Mouse (Mus musculus) liver, postnatal 0 days (tissue): ENCODE data around the gene Ncor2. TPM values are rescaled to one million over a fixed set of nuclear protein-coding genes. Genes with fewer than 3 reads are reported as not detected.
"Not testable (repeated sequence)": the region's sequence is repeated elsewhere in the genome, so short reads cannot be mapped to it uniquely, and the experiment has no call there.

ENCODE experiments used
- ATAC-seq: fragments of 200-750 bp; cut with Nextera tagmentation; 2 replicates; pipeline ENCODE4 v1.8.0; 2017; ENCODE audit warnings: mild to moderate bottlenecking, moderate library complexity
- DNase-seq: peaks from one replicate; pipeline ENCODE4 v3.0.0-alpha.2; 2016
- H3K27ac ChIP-seq: fragments of 300-500 bp; sonication (generic); 2 replicates; pipeline ENCODE4 v1.5.1; 2014; ENCODE audit warnings: antibody characterized with exemption, moderate library complexity, mild to moderate bottlenecking, low read depth
- H3K27me3 ChIP-seq: fragments of 300-500 bp; sonication (generic); 2 replicates; pipeline ENCODE4 v1.6.1; 2014; ENCODE audit warnings: low read length, control low read depth, mixed read lengths; ENCODE audit not compliant: insufficient read depth
- H3K36me3 ChIP-seq: fragments of 300-500 bp; sonication (generic); replicated peaks from 2 replicates; pipeline ENCODE4 v1.6.1; 2014; ENCODE audit warnings: mild to moderate bottlenecking, control low read depth, low read length, moderate library complexity, mixed read lengths; ENCODE audit not compliant: insufficient read depth
- H3K4me1 ChIP-seq: fragments of 300-500 bp; sonication (generic); 2 replicates; pipeline ENCODE4 v1.6.1; 2014; ENCODE audit warnings: antibody characterized with exemption, mild to moderate bottlenecking, control low read depth; ENCODE audit not compliant: insufficient read depth
- H3K4me2 ChIP-seq: fragments of 300-500 bp; sonication (generic); 2 replicates; pipeline ENCODE4 v1.6.1; 2014; ENCODE audit warnings: low read depth, mild to moderate bottlenecking, low read length, moderate library complexity, mixed read lengths
- H3K4me3 ChIP-seq: fragments of 300-500 bp; sonication (generic); 2 replicates; pipeline ENCODE4 v1.5.1; 2014; ENCODE audit warnings: low read depth, low read length
- H3K9ac ChIP-seq: fragments of 300-500 bp; sonication (generic); replicated peaks from 2 replicates; pipeline ENCODE4 v1.6.1; 2014; ENCODE audit warnings: mild to moderate bottlenecking, moderate library complexity
- H3K9me3 ChIP-seq: fragments of 300-500 bp; sonication (generic); 2 replicates; pipeline ENCODE4 v1.6.1; 2016; ENCODE audit warnings: mild to moderate bottlenecking, control low read depth, low read length, mixed read lengths
- CTCF ChIP-seq: sonication (generic); IDR thresholded peaks from 2 replicates; pipeline ENCODE4 v1.5.1; 2016; ENCODE audit warnings: antibody characterized with exemption, low read depth
- EP300 ChIP-seq: IDR thresholded peaks from 2 replicates; pipeline ENCODE4 v1.6.1; 2016; ENCODE audit warnings: antibody characterized with exemption, low read depth, mild to moderate bottlenecking
- WGBS: fragments of 180-500 bp; shearing (Covaris S2); extraction: QIAGEN DNeasy Blood & Tissue Kit; methylation state at CpG from one replicate; pipeline ENCODE4 v1.1.7; 2014; ENCODE audit not compliant: insufficient replicate concordance; 5-methylcytosine and 5-hydroxymethylcytosine counted together
- polyA plus RNA-seq: library from polyadenylated mRNA; unstranded; fragments of >200 nt; fragmentation: Nextera tagmentation; extraction: Ambion mirVana; gene quantifications from 2 replicates; pipeline ENCODE4 v1.2.1, GENCODE M21; 2015

Gene Ncor2
- polyA plus RNA-seq, 1 experiment from 2014 or later = 3.1 TPM

DNA sequence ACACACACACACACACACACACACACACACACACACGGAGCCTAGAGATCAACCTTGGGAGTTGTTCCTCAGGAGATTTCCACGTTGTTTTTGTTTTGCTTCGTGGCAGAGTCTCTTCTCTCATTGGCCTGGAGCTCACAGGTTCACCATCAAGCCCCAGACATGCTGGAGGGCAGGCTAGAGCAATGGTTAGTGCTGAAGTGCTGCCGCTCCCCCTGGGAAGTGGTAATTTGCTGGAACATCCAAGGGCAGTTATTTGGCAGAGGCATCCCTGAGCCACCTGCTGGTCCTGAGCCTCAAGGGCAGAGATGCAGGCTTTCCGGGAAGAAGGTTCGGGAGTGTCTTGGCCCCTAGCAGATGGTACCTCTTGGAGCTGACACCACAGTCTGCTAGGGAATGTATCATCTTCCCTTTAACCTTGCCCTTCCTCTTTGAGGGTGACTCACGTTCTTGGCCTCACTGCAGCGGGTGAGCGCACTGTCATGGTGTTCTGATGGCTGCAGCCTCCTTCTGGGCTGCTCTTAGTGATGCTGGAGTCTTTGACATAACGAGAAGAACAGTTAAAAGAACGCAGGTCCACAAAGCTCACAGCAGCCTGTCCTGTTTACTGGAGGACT, 25.3 kb upstream of the Ncor2 start:
- 73% methylated on average over 11 of the region's 11 CpGs for WGBS
- H3K36me3 ChIP-seq = no peaks in the 10 kb centered on the region
- H3K9ac ChIP-seq = no peak overlapping the region
- H3K9me3 ChIP-seq = no peaks in the 10 kb centered on the region
- DNase-seq = no peak
- no peak overlapping the region for H3K4me3 ChIP-seq
- no peak overlapping the region for H3K4me2 ChIP-seq
- no peaks in the 10 kb centered on the region for H3K4me1 ChIP-seq
- no peak overlapping the region for H3K27ac ChIP-seq
- TF ChIP-seq EP300 = no peak
- H3K27me3 ChIP-seq = no peaks in the 10 kb centered on the region
- no peak for ATAC-seq

GRCm38 (mm10) chr5:125203759-125204158, 24.7 kb upstream of the Ncor2 start:
- H3K9ac ChIP-seq = no peak overlapping the region
- H3K4me1 ChIP-seq = no peaks in the 10 kb centered on the region
- no peaks in the 10 kb centered on the region for H3K36me3 ChIP-seq
- no peak overlapping the region for H3K27ac ChIP-seq
- DNase-seq = no peak
- ATAC-seq = no peak
- no peaks in the 10 kb centered on the region for H3K9me3 ChIP-seq
- TF ChIP-seq EP300 = no peak
- no peak for TF ChIP-seq CTCF
- WGBS = 60% methylated on average over 11 of the region's 11 CpGs
- no peak overlapping the region for H3K4me3 ChIP-seq
- no peaks in the 10 kb centered on the region for H3K27me3 ChIP-seq
- no peak overlapping the region for H3K4me2 ChIP-seq

- TF ChIP-seq EP300 (no peak), CTCF (no peak)
- H3K4me3 ChIP-seq = no peak overlapping the region
- ATAC-seq (no peak), DNase-seq (no peak)
- no peaks in the 10 kb centered on the region for H3K36me3 ChIP-seq
- no peak overlapping the region for H3K9ac ChIP-seq
- H3K4me1 ChIP-seq = no peaks in the 10 kb centered on the region
- WGBS = 39% methylated on average over 7 of the region's 7 CpGs
- H3K4me2 ChIP-seq = no peak overlapping the region
- H3K27me3 ChIP-seq = no peaks in the 10 kb centered on the region
- H3K9me3 ChIP-seq = no peaks in the 10 kb centered on the region
- no peak overlapping the region for H3K27ac ChIP-seq
Observed at GRCm38 (mm10) chr5:125203099-125203498, 24.1 kb upstream of the Ncor2 start.

DNA sequence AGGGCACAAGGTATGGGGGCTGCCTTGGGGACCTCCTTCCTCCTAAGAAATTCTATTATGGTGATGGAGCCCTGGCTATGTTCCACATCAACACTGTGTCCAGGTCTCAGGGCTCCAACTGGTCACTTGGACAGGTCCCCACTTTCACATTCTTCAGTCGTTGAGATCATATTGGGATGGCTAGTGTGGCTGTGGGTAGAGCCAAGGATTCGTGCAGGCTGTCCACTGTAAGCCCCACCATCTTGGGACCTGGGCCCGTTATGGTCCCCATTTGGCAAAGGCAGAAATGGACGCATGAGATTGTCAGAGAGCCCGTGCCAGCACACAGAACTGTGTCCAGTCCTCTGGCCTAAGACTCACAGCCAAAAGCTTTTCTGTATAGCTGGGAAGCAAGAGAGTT, 23.1 kb upstream of the Ncor2 start:
- Histone ChIP-seq H3K4me1 (no peaks in the 10 kb centered on the region), H3K4me3 (no peak overlapping the region), H3K9ac (no peak overlapping the region), H3K36me3 (no peaks in the 10 kb centered on the region), H3K27me3 (no peaks in the 10 kb centered on the region), H3K27ac (no peak overlapping the region), H3K9me3 (no peaks in the 10 kb centered on the region), H3K4me2 (no peak overlapping the region)
- ATAC-seq (no peak), DNase-seq (no peak)
- no peak for TF ChIP-seq CTCF
- TF ChIP-seq EP300 = no peak
- WGBS = 73% methylated on average over 5 of the region's 5 CpGs

- Histone ChIP-seq H3K36me3 (no peaks in the 10 kb centered on the region), H3K4me3 (no peak overlapping the region), H3K9ac (no peak overlapping the region), H3K9me3 (no peaks in the 10 kb centered on the region), H3K27me3 (no peaks in the 10 kb centered on the region), H3K4me2 (no peak overlapping the region), H3K4me1 (no peaks in the 10 kb centered on the region), H3K27ac (no peak overlapping the region)
- 72% methylated on average over 6 of the region's 6 CpGs for WGBS
- DNase-seq (no peak), ATAC-seq (no peak)
- no peak for TF ChIP-seq EP300
- no peak for TF ChIP-seq CTCF
Observed at GRCm38 (mm10) chr5:125199086-125199485, 20.1 kb upstream of the Ncor2 start.

DNA sequence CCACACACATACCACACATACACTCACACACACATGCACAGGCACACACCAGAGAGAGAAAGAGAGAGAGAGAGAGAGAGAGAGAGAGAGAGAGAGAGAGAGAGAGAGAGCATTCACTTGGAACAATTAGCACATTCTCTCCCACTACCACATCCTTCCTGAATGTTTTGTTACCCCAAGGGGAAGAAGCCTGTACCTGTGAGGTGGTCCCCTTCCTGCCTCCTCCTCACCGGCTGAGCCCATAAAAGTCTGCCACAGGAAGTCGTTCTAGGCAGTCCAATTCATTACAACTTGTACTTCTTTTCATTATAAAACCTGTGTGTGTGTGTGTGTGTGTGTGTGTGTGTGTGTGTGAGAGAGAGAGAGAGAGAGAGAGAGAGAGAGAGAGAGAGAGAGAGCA, 18.3 kb upstream of the Ncor2 start:
- WGBS = 33% methylated on average over 2 of the region's 2 CpGs
- not testable (repeated sequence) for ATAC-seq, H3K36me3 ChIP-seq, H3K27ac ChIP-seq, H3K4me2 ChIP-seq, H3K9ac ChIP-seq, H3K27me3 ChIP-seq, H3K9me3 ChIP-seq, H3K4me1 ChIP-seq, H3K4me3 ChIP-seq, DNase-seq

- H3K4me3 ChIP-seq = no peak overlapping the region
- H3K27ac ChIP-seq = no peak overlapping the region
- no peak overlapping the region for H3K9ac ChIP-seq
- no peak for DNase-seq
- TF ChIP-seq EP300 (no peak), CTCF (no peak)
- WGBS = 81% methylated on average over 13 of the region's 13 CpGs
- H3K27me3 ChIP-seq = no peaks in the 10 kb centered on the region
- H3K4me2 ChIP-seq = no peak overlapping the region
- H3K9me3 ChIP-seq = no peaks in the 10 kb centered on the region
- no peak for ATAC-seq
- H3K36me3 ChIP-seq = no peaks in the 10 kb centered on the region
- no peaks in the 10 kb centered on the region for H3K4me1 ChIP-seq
Observed at GRCm38 (mm10) chr5:125196054-125196453, 17.0 kb upstream of the Ncor2 start.
